Mouse (Mus musculus) cortical plate, adult 2 months (tissue): Measurements from ENCODE around the gene Trpc4ap.

Experiments
- CTCF ChIP-seq: fragments of 200-500 bp; IDR thresholded peaks from 2 replicates; pipeline ENCODE4 v1.5.1; 2011; ENCODE audit warnings: mild to moderate bottlenecking, control low read depth, low read length; ENCODE audit not compliant: insufficient read depth; ENCODE audit errors: extremely low read depth
- POLR2A ChIP-seq: fragments of 200-500 bp; IDR thresholded peaks from 2 replicates; pipeline ENCODE4 v1.6.1; 2011; ENCODE audit warnings: mild to moderate bottlenecking, low read length, control low read depth; ENCODE audit not compliant: insufficient read depth; ENCODE audit errors: extremely low read depth

GRCm38 (mm10) chr2:155623996-155624395 is 68.2 kb downstream of the Trpc4ap start:
- TF ChIP-seq POLR2A, result no peak
- no peak for TF ChIP-seq CTCF
